Mouse (Mus musculus) myocyte (in vitro differentiated cells): ENCODE measurements around the gene Stxbp3.

Experiments
- CEBPB ChIP-seq: IDR thresholded peaks from 2 replicates; pipeline ENCODE4 v1.6.1; 2011; ENCODE audit warnings: mild to moderate bottlenecking, moderate library complexity; ENCODE audit not compliant: poor library complexity, insufficient read depth, severe bottlenecking
- E2F4 ChIP-seq: IDR thresholded peaks from one replicate; pipeline ENCODE4 v1.6.1; 2011; ENCODE audit warnings: mild to moderate bottlenecking, control low read depth, moderate library complexity; ENCODE audit not compliant: insufficient read depth
- MAX ChIP-seq: IDR thresholded peaks from one replicate; pipeline ENCODE4 v1.6.1; 2011; ENCODE audit warnings: low read depth, mild to moderate bottlenecking, control low read depth
- MYOD1 ChIP-seq, 3 experiments: IDR thresholded peaks; one replicate each; pipeline ENCODE4 v1.6.1; 2011; ENCODE audit warnings: control low read depth in 2 of 3, low read depth in 2 of 3, mild to moderate bottlenecking in 2 of 3, moderate library complexity in 1 of 3; ENCODE audit not compliant: insufficient read length in 2 of 3, control insufficient read depth in 1 of 3
- MYOG ChIP-seq, 3 experiments: IDR thresholded peaks; one replicate each; pipeline ENCODE4 v1.6.1; 2011; ENCODE audit warnings: control low read depth in 2 of 3, low read depth in 2 of 3, mild to moderate bottlenecking in 2 of 3; ENCODE audit not compliant: insufficient read length in 2 of 3, control insufficient read depth in 1 of 3, insufficient read depth in 1 of 3
- POLR2A ChIP-seq: IDR thresholded peaks from one replicate; pipeline ENCODE4 v1.6.1; 2011; ENCODE audit warnings: low read depth, mild to moderate bottlenecking, control low read depth, moderate library complexity; ENCODE audit not compliant: insufficient read length
- POLR2AphosphoS2 ChIP-seq: IDR thresholded peaks from one replicate; pipeline ENCODE4 v1.6.1; 2011; ENCODE audit warnings: low read depth, control low read depth; ENCODE audit not compliant: insufficient read length
- TCF12 ChIP-seq: IDR thresholded peaks from one replicate; pipeline ENCODE4 v1.6.1; 2011; ENCODE audit warnings: mild to moderate bottlenecking, control low read depth; ENCODE audit not compliant: poor library complexity, insufficient read depth, severe bottlenecking
- USF1 ChIP-seq: IDR thresholded peaks from one replicate; pipeline ENCODE4 v1.6.1; 2011; ENCODE audit warnings: low read depth, mild to moderate bottlenecking, control low read depth, moderate library complexity

- TF ChIP-seq TCF12 (no peak), MAX (no peak), POLR2A (no peak), POLR2AphosphoS2 (no peak), USF1 (no peak), MYOD1 (IDR thresholded peaks at IDR 0.05; ENCODE audit: control insufficient read depth in 1 of 3, insufficient read length in 2 of 3, low read depth in 2 of 3) (no peak), CEBPB (no peak), E2F4 (no peak), MYOG (IDR thresholded peaks at IDR 0.05; ENCODE audit: control insufficient read depth in 1 of 3, insufficient read depth in 1 of 3, insufficient read length in 2 of 3, low read depth in 2 of 3) (no peak)
These were observed 34.7 kb downstream of the Stxbp3 start for GRCm38 (mm10) chr3:108805622-108806021.
